Mouse (Mus musculus): ENCODE measurements around the gene 1500009C09Rik. TPM values are rescaled to one million over a fixed set of nuclear protein-coding genes. Genes with fewer than 3 reads are reported as not detected.

The 1500009C09Rik gene
- total and polyA plus RNA-seq, 3 experiments, result 0.08 TPM; not detected in 2

DNA sequence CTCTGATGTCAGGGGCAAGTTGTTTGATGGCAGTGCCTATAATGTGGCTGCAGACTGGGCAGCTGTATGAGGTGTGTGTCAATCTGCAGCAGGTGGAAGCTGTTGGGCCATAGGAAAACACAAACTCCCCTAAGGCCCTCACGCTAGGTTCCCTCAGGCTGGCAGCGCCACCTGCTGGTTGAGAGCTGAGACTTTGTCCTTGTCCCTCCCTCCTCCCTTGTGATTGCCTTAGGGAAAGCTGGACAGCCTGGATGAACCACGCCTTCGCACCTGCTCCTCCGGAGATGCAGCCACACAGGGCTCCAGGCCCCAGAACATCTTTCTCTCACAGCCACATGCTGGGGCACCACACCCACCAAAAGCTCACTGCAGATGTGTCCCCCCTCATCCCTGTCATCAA lies 19.0 kb downstream of the 1500009C09Rik start:
- 7% methylated on average over 5 of the region's 5 CpGs for WGBS
- H3K79me2 ChIP-seq (replicated peaks; ENCODE audit: control insufficient read depth, insufficient read depth, low read length), result no peaks in the 10 kb centered on the region
- intact Hi-C loops (cut with DNase I), result no loop called here

DNA sequence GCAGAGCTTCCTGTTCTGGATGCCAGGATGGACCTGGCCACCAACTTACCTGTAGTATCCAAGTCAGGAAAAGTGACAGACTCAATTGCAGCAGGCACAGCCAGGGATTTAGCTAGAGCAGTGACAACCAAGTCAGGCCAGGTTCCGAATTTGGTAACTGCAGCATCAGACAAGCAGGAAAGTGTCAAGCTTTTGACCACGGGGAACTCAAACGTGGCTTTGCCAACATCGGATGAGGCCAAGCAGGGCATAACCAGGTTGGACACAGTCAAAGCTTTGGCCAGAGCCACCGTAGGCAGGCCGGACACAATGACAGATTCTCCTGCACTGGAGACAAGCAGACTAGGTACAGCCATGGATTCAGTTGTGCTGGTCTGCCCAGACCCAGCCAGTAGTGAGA lies 20.1 kb downstream of the 1500009C09Rik start:
- no peaks in the 10 kb centered on the region for H3K36me3 ChIP-seq (ENCODE audit: control insufficient read depth, insufficient read depth, low read length)
- intact Hi-C loops (cut with DNase I), result no loop called here
- no peaks in the 10 kb centered on the region for H3K4me1 ChIP-seq (ENCODE audit: control insufficient read depth, insufficient read depth, low read length)
- no peak overlapping the region for H3K27ac ChIP-seq
- H3K79me2 ChIP-seq (replicated peaks; ENCODE audit: control insufficient read depth, insufficient read depth, low read length), result no peaks in the 10 kb centered on the region
- H3K9ac ChIP-seq (ENCODE audit: low read depth, low read length), result no peak overlapping the region
- no peak overlapping the region for H3K4me3 ChIP-seq
- TF ChIP-seq POLR2A (IDR thresholded peaks at IDR 0.05; ENCODE audit: insufficient read depth, low read depth, low read length), result no peak
- no peak for TF ChIP-seq CTCF (IDR thresholded peaks at IDR 0.05)
- TF ChIP-seq EP300 (IDR thresholded peaks at IDR 0.05; ENCODE audit: insufficient read depth, low read depth, low read length), result no peak
- peaks cover 5% of the 10 kb centered on the region for H3K27me3 ChIP-seq (ENCODE audit: control insufficient read depth, insufficient read depth, low read length)
- no peak for DNase-seq
- 78% methylated on average over 6 of the region's 6 CpGs for WGBS

More for the DNA sequence above, 19.0 kb downstream of the 1500009C09Rik start:
- Histone ChIP-seq H3K36me3 (ENCODE audit: control insufficient read depth, insufficient read depth, low read length) (no peaks in the 10 kb centered on the region), H3K27me3 (ENCODE audit: control insufficient read depth, insufficient read depth, low read length) (peaks cover 5% of the 10 kb centered on the region), H3K4me1 (ENCODE audit: control insufficient read depth, insufficient read depth, low read length) (no peaks in the 10 kb centered on the region), H3K27ac (no peak overlapping the region), H3K4me3 (no peak overlapping the region), H3K9ac (ENCODE audit: low read depth, low read length) (no peak overlapping the region)
- TF ChIP-seq POLR2A (IDR thresholded peaks at IDR 0.05; ENCODE audit: insufficient read depth, low read depth, low read length), result no peak
- no peak for TF ChIP-seq EP300 (IDR thresholded peaks at IDR 0.05; ENCODE audit: insufficient read depth, low read depth, low read length)
- TF ChIP-seq CTCF (IDR thresholded peaks at IDR 0.05), result peak; percentile 82
- peak; percentile 32 to 67 for DNase-seq

DNA sequence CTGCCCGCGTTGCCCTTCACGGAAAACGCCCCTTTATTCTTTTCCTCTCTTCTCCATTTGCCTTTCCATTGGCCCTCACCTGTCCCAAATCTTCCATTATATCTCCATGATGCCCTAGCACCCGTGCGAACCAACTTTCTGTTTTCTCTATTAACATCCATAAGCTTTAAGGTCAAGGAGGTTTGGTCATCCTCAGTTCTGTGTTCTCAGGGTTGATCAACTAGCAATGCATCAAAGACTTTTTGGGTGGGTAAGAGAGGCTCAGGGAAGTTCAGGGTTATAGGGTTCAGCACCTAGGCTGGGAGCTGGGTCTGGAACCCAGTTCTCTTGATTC lies 22.4 kb downstream of the 1500009C09Rik start, which contains the start of gene Sept3:
Gene Sept3 (plus strand): TSS at position 301 of the 334 bp plus-strand sequence.
- no peak within 1 kb of the TSS for H3K27ac ChIP-seq
- intact Hi-C loops (cut with DNase I), result no loop called here
- no peak for DNase-seq
- no peaks in the 10 kb centered on the region for H3K4me1 ChIP-seq (ENCODE audit: control insufficient read depth, insufficient read depth, low read length)
- TF ChIP-seq CTCF (IDR thresholded peaks at IDR 0.05), result no peak
- no peak for TF ChIP-seq EP300 (IDR thresholded peaks at IDR 0.05; ENCODE audit: insufficient read depth, low read depth, low read length)
- H3K4me3 ChIP-seq, result peak within 1 kb of the TSS; percentile 18; the same call in 1 of the 2 replicates
- H3K36me3 ChIP-seq (ENCODE audit: control insufficient read depth, insufficient read depth, low read length), result no peaks in the 10 kb centered on the region
- H3K79me2 ChIP-seq (replicated peaks; ENCODE audit: control insufficient read depth, insufficient read depth, low read length), result no peaks in the 10 kb centered on the region
- 25% methylated on average over 6 of the region's 6 CpGs for WGBS
- peaks cover 5% of the 10 kb centered on the region for H3K27me3 ChIP-seq (ENCODE audit: control insufficient read depth, insufficient read depth, low read length)
- no peak within 1 kb of the TSS for H3K9ac ChIP-seq (ENCODE audit: low read depth, low read length)

DNA sequence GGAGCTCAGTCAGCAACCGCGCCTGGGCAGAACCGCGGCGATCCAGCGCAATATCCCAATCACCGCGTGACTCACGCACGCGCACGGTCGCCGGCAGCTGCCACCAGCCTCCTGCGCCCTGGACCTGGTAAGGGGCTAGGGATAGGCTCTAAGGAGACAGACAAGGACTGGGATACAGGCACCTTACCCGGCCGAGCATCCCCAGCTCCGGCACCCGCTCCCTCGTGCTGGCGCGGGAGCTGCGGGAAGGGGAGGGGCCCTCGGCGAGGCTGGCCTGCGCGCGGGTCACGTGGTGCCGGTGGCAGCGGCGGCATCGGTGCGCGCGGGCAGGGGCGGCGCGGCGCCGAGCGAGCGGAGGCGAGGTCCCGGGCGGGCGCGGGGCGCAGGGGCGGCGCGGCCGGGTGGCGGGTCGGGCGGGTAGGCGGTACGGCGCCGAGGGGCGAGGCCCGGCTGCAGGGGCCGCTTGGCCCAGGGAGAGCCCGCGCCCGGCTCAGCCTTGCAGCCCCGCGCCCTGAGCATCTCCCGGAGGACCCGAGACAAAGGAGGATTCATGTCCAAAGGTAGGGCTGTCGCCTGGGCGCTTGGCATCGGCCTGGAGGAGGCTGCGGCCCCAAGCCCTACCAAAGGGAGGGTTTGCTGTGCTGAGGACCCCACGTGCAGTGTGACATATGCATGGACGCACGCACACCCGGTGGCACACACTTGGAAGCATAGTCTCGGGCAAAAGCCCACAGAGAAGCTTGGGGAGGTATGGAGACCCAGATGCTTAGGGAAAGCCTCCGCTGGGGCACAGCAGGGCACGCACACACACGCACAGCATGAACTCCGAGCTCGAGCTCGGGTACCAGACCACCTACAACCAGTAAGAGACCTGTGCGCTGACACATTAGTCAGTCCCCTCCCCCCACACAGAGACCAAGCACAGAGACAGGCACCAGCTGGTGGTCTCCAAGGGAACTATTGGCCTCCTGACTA lies 23.0 kb downstream of the 1500009C09Rik start:
- intact Hi-C loops (cut with DNase I), result no loop called here
- no peak overlapping the region for H3K27ac ChIP-seq
- H3K27me3 ChIP-seq (ENCODE audit: control insufficient read depth, insufficient read depth, low read length), result peaks cover 5% of the 10 kb centered on the region
- 2% methylated on average over 86 of the region's 86 CpGs for WGBS
- TF ChIP-seq EP300 (IDR thresholded peaks at IDR 0.05; ENCODE audit: insufficient read depth, low read depth, low read length), result no peak
- no peak for TF ChIP-seq CTCF (IDR thresholded peaks at IDR 0.05)
- TF ChIP-seq POLR2A (IDR thresholded peaks at IDR 0.05; ENCODE audit: insufficient read depth, low read depth, low read length), result no peak
- H3K4me3 ChIP-seq, result peak overlapping the region; percentile 18; the same call in 1 of the 2 replicates
- no peak overlapping the region for H3K9ac ChIP-seq (ENCODE audit: low read depth, low read length)
- peak; percentile 21 to 30 for DNase-seq
- no peaks in the 10 kb centered on the region; the same call in 1 of the 2 replicates for H3K4me1 ChIP-seq (ENCODE audit: control insufficient read depth, insufficient read depth, low read length)
- no peaks in the 10 kb centered on the region for H3K79me2 ChIP-seq (replicated peaks; ENCODE audit: control insufficient read depth, insufficient read depth, low read length)
- no peaks in the 10 kb centered on the region for H3K36me3 ChIP-seq (ENCODE audit: control insufficient read depth, insufficient read depth, low read length)

DNA sequence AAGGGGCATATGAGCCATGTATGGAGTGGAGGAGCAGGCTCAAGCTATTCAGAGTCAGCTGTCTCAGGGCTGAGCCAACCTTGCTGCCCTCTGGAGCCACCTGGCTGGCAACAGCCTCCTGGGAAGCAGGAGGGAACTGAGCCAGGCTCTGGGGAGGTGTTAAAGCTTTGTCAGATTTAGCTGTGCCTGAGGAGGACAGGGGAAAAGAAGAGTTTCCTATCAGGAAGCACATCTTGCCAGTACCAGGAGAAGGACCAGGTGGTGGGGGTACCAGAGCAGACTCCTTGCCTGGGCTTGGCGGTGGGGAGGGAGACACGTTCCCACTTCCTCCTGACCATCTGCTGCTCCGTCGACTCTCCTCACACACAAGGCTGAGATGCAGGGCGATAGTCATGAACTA lies 25.4 kb downstream of the 1500009C09Rik start:
- Histone ChIP-seq H3K36me3 (ENCODE audit: control insufficient read depth, insufficient read depth, low read length) (no peaks in the 10 kb centered on the region), H3K27me3 (ENCODE audit: control insufficient read depth, insufficient read depth, low read length) (peaks cover 5% of the 10 kb centered on the region), H3K27ac (no peak overlapping the region), H3K4me1 (ENCODE audit: control insufficient read depth, insufficient read depth, low read length) (peaks cover 2% of the 10 kb centered on the region; the same call in 1 of the 2 replicates), H3K79me2 (replicated peaks; ENCODE audit: control insufficient read depth, insufficient read depth, low read length) (no peaks in the 10 kb centered on the region), H3K9ac (ENCODE audit: low read depth, low read length) (no peak overlapping the region), H3K4me3 (no peak overlapping the region)
- TF ChIP-seq EP300 (IDR thresholded peaks at IDR 0.05; ENCODE audit: insufficient read depth, low read depth, low read length), result no peak
- no peak for TF ChIP-seq CTCF (IDR thresholded peaks at IDR 0.05)
- no peak for TF ChIP-seq POLR2A (IDR thresholded peaks at IDR 0.05; ENCODE audit: insufficient read depth, low read depth, low read length)
- intact Hi-C loops (cut with DNase I), result no loop called here
- WGBS, result 54% methylated on average over 5 of the region's 5 CpGs
- DNase-seq, result no peak

DNA sequence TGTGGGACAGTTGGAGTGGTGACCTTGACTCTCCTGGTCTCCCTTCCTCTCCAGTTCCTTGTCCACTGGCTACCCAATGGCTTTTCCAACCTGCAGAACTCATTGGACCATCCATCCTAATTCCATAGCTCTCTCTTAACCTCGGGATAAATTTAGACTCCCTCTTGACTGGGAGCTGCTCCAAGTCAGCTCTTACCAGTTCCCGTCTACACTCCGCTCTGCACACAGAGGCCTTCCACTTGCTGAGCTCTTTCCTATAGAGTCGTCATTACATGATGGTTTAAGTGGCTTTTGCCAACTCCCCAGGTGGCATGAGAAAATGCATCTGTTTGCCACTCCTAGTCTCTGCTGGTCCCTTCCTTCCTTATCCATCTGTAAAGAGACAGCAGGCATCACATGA lies 28.4 kb downstream of the 1500009C09Rik start:
- H3K79me2 ChIP-seq (replicated peaks; ENCODE audit: control insufficient read depth, insufficient read depth, low read length), result no peaks in the 10 kb centered on the region
- H3K4me3 ChIP-seq, result no peak overlapping the region
- TF ChIP-seq CTCF (IDR thresholded peaks at IDR 0.05), result no peak
- TF ChIP-seq EP300 (IDR thresholded peaks at IDR 0.05; ENCODE audit: insufficient read depth, low read depth, low read length), result no peak
- TF ChIP-seq POLR2A (IDR thresholded peaks at IDR 0.05; ENCODE audit: insufficient read depth, low read depth, low read length), result no peak
- DNase-seq, result no peak
- peaks cover 2% of the 10 kb centered on the region; the same call in 1 of the 2 replicates for H3K4me1 ChIP-seq (ENCODE audit: control insufficient read depth, insufficient read depth, low read length)
- WGBS, result 36% methylated on average over 4 of the region's 4 CpGs
- H3K27ac ChIP-seq, result no peak overlapping the region
- no peaks in the 10 kb centered on the region; the same call in 1 of the 2 replicates for H3K27me3 ChIP-seq (ENCODE audit: control insufficient read depth, insufficient read depth, low read length)
- H3K36me3 ChIP-seq (ENCODE audit: control insufficient read depth, insufficient read depth, low read length), result no peaks in the 10 kb centered on the region
- no peak overlapping the region for H3K9ac ChIP-seq (ENCODE audit: low read depth, low read length)
- intact Hi-C loops (cut with DNase I), result no loop called here
